Mouse (Mus musculus) G1E (cell line): ENCODE results near the gene Tmem132d.

ENCODE experiments used
- CTCF ChIP-seq: IDR thresholded peaks from 2 replicates; pipeline ENCODE4 v1.5.1; 2012; ENCODE audit warnings: low read depth, low read length, inconsistent platforms, mixed read lengths
- POLR2AphosphoS5 ChIP-seq: IDR thresholded peaks from 2 replicates; pipeline ENCODE4 v1.6.1; 2012; ENCODE audit warnings: low read depth, low read length, inconsistent platforms; ENCODE audit not compliant: insufficient replicate concordance

DNA sequence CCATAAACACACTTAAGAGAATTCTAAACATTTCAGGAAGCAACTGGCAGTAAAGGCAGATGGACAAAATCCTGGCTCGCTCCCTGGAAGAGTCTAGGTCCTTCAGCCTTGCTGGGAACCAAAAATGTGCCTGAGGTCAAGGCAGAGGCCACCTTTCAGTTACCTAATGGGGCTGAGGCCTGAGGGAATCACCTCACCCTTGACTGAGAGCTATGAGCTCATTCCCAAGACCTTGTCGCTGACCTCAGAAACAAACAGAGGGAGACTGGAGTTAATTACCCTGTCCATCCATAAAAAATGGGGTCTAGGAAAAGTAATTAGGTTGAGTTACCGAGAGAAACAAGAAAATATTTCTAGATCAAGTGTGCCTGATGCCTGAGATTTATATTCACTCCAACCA is 521.3 kb downstream of the Tmem132d start:
- TF ChIP-seq CTCF (no peak), POLR2AphosphoS5 (no peak)
